Mouse (Mus musculus) neural tube, embryonic 14.5 days (tissue): ENCODE data around the gene Zfp507. TPM values are rescaled to one million over a fixed set of nuclear protein-coding genes. Genes with fewer than 3 reads are reported as not detected.
A peak's percentile ranks its signal among the peaks of the same experiment; 100 is the strongest.

ENCODE experiments used
- ATAC-seq: fragments of 200-750 bp; cut with Nextera tagmentation; 2 replicates; pipeline ENCODE4 v1.8.0; 2017; ENCODE audit warnings: low read depth, mild to moderate bottlenecking, moderate TSS enrichment, moderate library complexity
- H3K27ac ChIP-seq: fragments of 300-500 bp; sonication (generic); 2 replicates; pipeline ENCODE4 v1.5.1; 2014; ENCODE audit warnings: low read depth, mild to moderate bottlenecking, control low read depth, low read length, moderate library complexity, mixed read lengths
- H3K27me3 ChIP-seq: fragments of 300-500 bp; sonication (generic); 2 replicates; pipeline ENCODE4 v1.6.1; 2014; ENCODE audit warnings: low read length; ENCODE audit not compliant: control insufficient read depth, insufficient read depth
- H3K36me3 ChIP-seq: fragments of 300-500 bp; sonication (generic); 2 replicates; pipeline ENCODE4 v1.6.1; 2014; ENCODE audit warnings: low read length, mixed read lengths; ENCODE audit not compliant: control insufficient read depth, insufficient read depth
- H3K4me1 ChIP-seq: fragments of 300-500 bp; sonication (generic); 2 replicates; pipeline ENCODE4 v1.6.1; 2014; ENCODE audit warnings: low read length; ENCODE audit not compliant: control insufficient read depth, insufficient read depth
- H3K4me2 ChIP-seq: fragments of 300-500 bp; sonication (generic); 2 replicates; pipeline ENCODE4 v1.6.1; 2014; ENCODE audit warnings: mild to moderate bottlenecking, low read depth, low read length, control low read depth
- H3K4me3 ChIP-seq: fragments of 300-500 bp; sonication (generic); 2 replicates; pipeline ENCODE4 v1.5.1; 2014; ENCODE audit warnings: low read depth, low read length, control low read depth, mixed read lengths
- H3K9ac ChIP-seq: fragments of 300-500 bp; sonication (generic); replicated peaks from 2 replicates; pipeline ENCODE4 v1.6.1; 2014; ENCODE audit warnings: low read depth, mild to moderate bottlenecking, control low read depth, low read length, mixed read lengths
- H3K9me3 ChIP-seq: fragments of 300-500 bp; sonication (generic); 2 replicates; pipeline ENCODE4 v1.6.1; 2016; ENCODE audit warnings: low read length; ENCODE audit not compliant: control insufficient read depth
- WGBS: fragments of 180-500 bp; shearing (Covaris S2); extraction: QIAGEN DNeasy Blood & Tissue Kit; methylation state at CpG from one replicate; pipeline ENCODE4 v1.1.7; 2014; 5-methylcytosine and 5-hydroxymethylcytosine counted together
- polyA plus RNA-seq: library from polyadenylated mRNA; unstranded; fragments of >200 nt; fragmentation: Nextera tagmentation; extraction: Ambion mirVana; gene quantifications from 2 replicates; pipeline ENCODE4 v1.2.1, GENCODE M21; 2014

The Zfp507 gene
- polyA plus RNA-seq, 1 experiment from 2014 or later: 18.0 TPM

DNA sequence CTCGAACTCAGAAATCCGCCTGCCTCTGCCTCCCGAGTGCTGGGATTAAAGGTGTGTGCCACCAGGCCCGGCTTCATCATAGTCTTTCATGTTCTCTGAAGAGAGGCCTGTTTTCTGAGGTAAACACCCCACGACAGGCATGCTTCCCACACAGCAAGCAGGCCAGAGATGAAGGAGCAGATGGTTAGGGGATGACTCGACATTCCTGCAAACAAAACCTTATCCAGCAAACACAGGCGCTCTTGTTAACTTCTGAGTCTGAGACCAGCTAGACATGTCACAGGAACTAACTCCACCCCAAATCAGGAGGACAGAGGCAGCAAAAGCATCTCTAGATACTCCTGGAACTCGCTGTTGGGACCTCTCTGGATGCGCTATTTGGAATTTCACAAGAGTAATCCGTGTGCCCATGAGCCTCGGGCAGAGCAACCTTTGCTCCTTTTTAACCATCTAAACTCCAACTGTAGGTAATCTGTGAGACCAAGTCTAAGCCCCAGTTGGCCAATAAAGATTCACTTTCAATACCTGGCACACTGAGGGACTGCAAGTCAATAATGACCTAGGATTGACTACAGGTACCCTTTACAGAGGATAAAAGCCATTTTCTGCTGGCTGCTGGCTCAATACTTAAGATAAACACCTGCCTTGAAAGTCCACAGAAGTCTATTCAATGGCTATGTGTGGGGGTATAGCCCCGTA is 10.5 kb downstream of the Zfp507 start:
- 89% methylated on average over 12 of the region's 12 CpGs for WGBS
- no peak overlapping the region for H3K27ac ChIP-seq
- H3K4me1 ChIP-seq: 0 out of 2 replicates have a peak, but pooled peaks cover 4% of the 10 kb centered on the region
- no peak overlapping the region for H3K4me2 ChIP-seq
- ATAC-seq: no peak
- H3K27me3 ChIP-seq: no peaks in the 10 kb centered on the region
- no peak overlapping the region for H3K4me3 ChIP-seq
- H3K36me3 ChIP-seq: peaks cover 46% of the 10 kb centered on the region
- H3K9ac ChIP-seq: no peak overlapping the region
- no peaks in the 10 kb centered on the region for H3K9me3 ChIP-seq

GRCm38 (mm10) chr7:35790926-35791325 is 11.9 kb downstream of the Zfp507 start:
- H3K27ac ChIP-seq: peak overlapping the region; percentile 60; the same call in 1 of the 2 replicates
- H3K27me3 ChIP-seq: no peaks in the 10 kb centered on the region
- 21% methylated on average over 8 of the region's 8 CpGs for WGBS
- ATAC-seq: no peak
- no peak overlapping the region for H3K4me2 ChIP-seq
- H3K4me1 ChIP-seq: 0 out of 2 replicates have a peak, but pooled peaks cover 4% of the 10 kb centered on the region
- H3K4me3 ChIP-seq: no peak overlapping the region
- H3K9me3 ChIP-seq: no peaks in the 10 kb centered on the region
- no peak overlapping the region for H3K9ac ChIP-seq
- H3K36me3 ChIP-seq: peaks cover 54% of the 10 kb centered on the region

DNA sequence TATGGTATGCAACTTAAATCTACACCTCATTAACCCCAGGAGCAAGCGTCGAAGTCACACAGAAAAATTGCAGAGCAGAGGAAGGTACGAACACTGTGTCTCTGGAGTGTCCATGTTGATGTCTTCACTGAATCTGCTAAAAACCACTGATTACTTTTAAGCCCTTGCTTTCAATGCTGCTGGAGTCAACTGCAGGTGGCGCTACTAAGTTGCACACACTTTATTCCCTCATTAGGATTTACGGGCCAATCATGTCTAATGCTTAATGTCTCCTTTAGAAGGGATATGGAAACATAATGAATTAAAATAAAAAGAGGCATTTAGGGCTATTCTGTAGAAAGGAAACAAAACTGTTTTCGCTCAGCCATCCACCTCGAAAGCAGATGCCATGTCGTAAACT is 12.6 kb downstream of the Zfp507 start:
- no peak for ATAC-seq
- peaks cover 52% of the 10 kb centered on the region for H3K36me3 ChIP-seq
- 37% methylated on average over 8 of the region's 8 CpGs for WGBS

GRCm38 (mm10) chr7:35785579-35785978 is 17.2 kb downstream of the Zfp507 start:
- no peak for ATAC-seq
- no peak overlapping the region for H3K27ac ChIP-seq
- H3K36me3 ChIP-seq: peaks cover 23% of the 10 kb centered on the region; the same call in 1 of the 2 replicates
- no peak overlapping the region for H3K9ac ChIP-seq
- no peak overlapping the region for H3K4me3 ChIP-seq
- WGBS: 96% methylated on average over 4 of the region's 4 CpGs
- no peaks in the 10 kb centered on the region for H3K27me3 ChIP-seq
- H3K4me1 ChIP-seq: no peaks in the 10 kb centered on the region
- H3K9me3 ChIP-seq: no peaks in the 10 kb centered on the region
- no peak overlapping the region for H3K4me2 ChIP-seq

More for the DNA sequence above, 12.6 kb downstream of the Zfp507 start:
- no peak overlapping the region for H3K27ac ChIP-seq
- H3K4me3 ChIP-seq: no peak overlapping the region
- H3K9me3 ChIP-seq: no peaks in the 10 kb centered on the region
- no peak overlapping the region for H3K9ac ChIP-seq
- no peaks in the 10 kb centered on the region for H3K27me3 ChIP-seq
- H3K4me1 ChIP-seq: 0 out of 2 replicates have a peak, but pooled peaks cover 4% of the 10 kb centered on the region
- H3K4me2 ChIP-seq: no peak overlapping the region

- Histone ChIP-seq H3K9ac (no peak overlapping the region), H3K36me3 (peaks cover 26% of the 10 kb centered on the region; the same call in 1 of the 2 replicates), H3K4me3 (no peak overlapping the region), H3K27ac (no peak overlapping the region), H3K9me3 (no peaks in the 10 kb centered on the region), H3K4me1 (no peaks in the 10 kb centered on the region), H3K27me3 (no peaks in the 10 kb centered on the region), H3K4me2 (no peak overlapping the region)
- ATAC-seq: no peak
Observed at GRCm38 (mm10) chr7:35782252-35782651, 20.6 kb downstream of the Zfp507 start.

GRCm38 (mm10) chr7:35774127-35774526 is 28.7 kb downstream of the Zfp507 start:
- H3K36me3 ChIP-seq: peaks cover 33% of the 10 kb centered on the region
- no peaks in the 10 kb centered on the region for H3K4me1 ChIP-seq
- H3K9me3 ChIP-seq: no peaks in the 10 kb centered on the region
- WGBS: 93% methylated on average over 12 of the region's 12 CpGs
- H3K4me2 ChIP-seq: no peak overlapping the region
- H3K4me3 ChIP-seq: no peak overlapping the region
- ATAC-seq: no peak
- no peaks in the 10 kb centered on the region for H3K27me3 ChIP-seq
- no peak overlapping the region for H3K27ac ChIP-seq
- no peak overlapping the region for H3K9ac ChIP-seq

GRCm38 (mm10) chr7:35772347-35772746 is 30.5 kb downstream of the Zfp507 start:
- H3K36me3 ChIP-seq: peaks cover 28% of the 10 kb centered on the region
- H3K9ac ChIP-seq: no peak overlapping the region
- no peak overlapping the region for H3K27ac ChIP-seq
- no peaks in the 10 kb centered on the region for H3K27me3 ChIP-seq
- H3K4me1 ChIP-seq: no peaks in the 10 kb centered on the region
- H3K4me2 ChIP-seq: no peak overlapping the region
- 94% methylated on average over 8 of the region's 8 CpGs for WGBS
- no peak for ATAC-seq
- no peak overlapping the region for H3K4me3 ChIP-seq
- no peaks in the 10 kb centered on the region for H3K9me3 ChIP-seq

DNA sequence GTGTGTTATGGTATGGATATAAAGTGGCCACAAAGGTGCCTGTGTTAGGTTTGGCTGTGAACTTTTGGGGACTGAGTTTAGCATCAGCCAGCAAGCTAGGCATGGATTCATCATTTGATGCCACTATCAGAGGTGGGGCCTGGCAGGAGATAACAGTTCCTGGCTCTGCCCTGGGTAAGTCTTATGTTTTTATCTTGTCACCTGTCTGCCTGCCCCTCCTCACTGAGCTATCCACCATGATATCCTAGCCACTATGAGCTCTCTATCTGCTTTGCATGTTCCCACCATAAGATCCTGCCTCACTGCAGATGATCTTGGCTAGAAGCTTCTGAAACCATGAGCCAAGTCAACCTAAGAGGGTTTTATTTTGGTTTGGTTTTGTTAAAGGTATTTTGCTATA is 31.7 kb downstream of the Zfp507 start:
- ATAC-seq: no peak
- Histone ChIP-seq H3K9ac (no peak overlapping the region), H3K27ac (no peak overlapping the region), H3K4me3 (no peak overlapping the region), H3K4me2 (no peak overlapping the region), H3K36me3 (peaks cover 28% of the 10 kb centered on the region), H3K9me3 (no peaks in the 10 kb centered on the region), H3K27me3 (no peaks in the 10 kb centered on the region), H3K4me1 (no peaks in the 10 kb centered on the region)

GRCm38 (mm10) chr7:35770122-35770521 is 32.7 kb downstream of the Zfp507 start:
- no peaks in the 10 kb centered on the region for H3K27me3 ChIP-seq
- H3K4me3 ChIP-seq: no peak overlapping the region
- 88% methylated on average over 7 of the region's 7 CpGs for WGBS
- no peak overlapping the region for H3K9ac ChIP-seq
- H3K4me1 ChIP-seq: no peaks in the 10 kb centered on the region
- H3K36me3 ChIP-seq: peaks cover 21% of the 10 kb centered on the region
- H3K27ac ChIP-seq: no peak overlapping the region
- no peak overlapping the region for H3K4me2 ChIP-seq
- no peak for ATAC-seq
- H3K9me3 ChIP-seq: no peaks in the 10 kb centered on the region
